Mouse (Mus musculus) kidney, postnatal 10 days (tissue): ENCODE results near the gene Mpv17l2.

ENCODE experiments used
- DNase-seq: peaks from one replicate; pipeline ENCODE4 v3.0.0; 2021; ENCODE audit warnings: mixed read lengths

Gene Mpv17l2

GRCm38 (mm10) chr8:70760775-70761406 lies at the start of gene Mpv17l2:
Mpv17l2 (minus strand) TSS chr8:70760946.
- peak; percentile 96 for DNase-seq

DNA sequence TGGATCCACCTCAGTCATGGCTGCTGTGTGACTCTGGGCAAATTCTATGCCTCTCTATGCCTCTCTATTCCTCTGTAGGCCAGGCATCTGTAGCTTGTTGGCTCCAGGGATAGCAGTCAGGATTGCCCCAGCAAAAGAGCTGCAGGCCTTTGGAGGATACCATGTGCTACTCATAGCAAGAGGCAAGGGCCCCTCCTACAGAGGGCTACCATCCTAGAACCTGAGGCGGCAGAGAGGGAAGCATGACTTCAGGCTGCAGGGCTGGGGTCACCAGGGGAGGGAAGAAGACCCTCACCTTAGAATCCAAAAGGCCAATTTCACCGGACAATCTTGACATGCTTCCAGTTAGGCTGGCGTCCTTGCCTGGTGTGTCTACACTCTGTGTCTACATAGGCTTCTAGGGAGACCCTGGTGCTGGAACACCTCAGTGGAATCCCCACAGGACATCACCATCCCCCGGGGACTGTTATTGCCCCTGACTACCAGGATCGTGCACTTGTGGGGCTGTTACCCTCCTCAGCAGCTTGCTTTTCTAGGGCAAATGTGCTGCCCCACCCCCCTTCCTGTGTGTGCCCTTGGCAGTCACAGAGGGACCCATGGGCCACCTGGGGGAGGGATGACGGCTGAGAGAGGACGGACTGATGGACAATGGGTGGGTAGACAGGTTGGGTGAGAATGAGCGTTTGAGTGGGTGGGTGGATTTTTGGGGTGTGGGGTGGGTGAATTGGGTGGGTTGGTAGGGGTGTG lies 48.4 kb upstream of the Mpv17l2 start:
- DNase-seq: no peak

GRCm38 (mm10) chr8:70808239-70808638 lies 47.5 kb upstream of the Mpv17l2 start, which contains the start of gene Il12rb1:
Il12rb1 (plus strand) TSS chr8:70808449.
- DNase-seq: no peak

GRCm38 (mm10) chr8:70807304-70807703 lies 46.6 kb upstream of the Mpv17l2 start:
- no peak for DNase-seq

GRCm38 (mm10) chr8:70806541-70806940 lies 45.8 kb upstream of the Mpv17l2 start:
- DNase-seq: no peak

- DNase-seq: peak; percentile 94
Measured at GRCm38 (mm10) chr8:70804481-70805206, 43.9 kb upstream of the Mpv17l2 start, which contains the start of gene Mast3. Mast3 (minus strand) TSS chr8:70805054.

GRCm38 (mm10) chr8:70803761-70804480 lies 43.2 kb upstream of the Mpv17l2 start:
- peak; percentile 59 for DNase-seq

- DNase-seq: no peak
Measured at GRCm38 (mm10) chr8:70802786-70803510, 42.2 kb upstream of the Mpv17l2 start.

GRCm38 (mm10) chr8:70801830-70802229 lies 41.1 kb upstream of the Mpv17l2 start:
- DNase-seq: no peak

- no peak for DNase-seq
Measured at GRCm38 (mm10) chr8:70801156-70801555, 40.4 kb upstream of the Mpv17l2 start.

DNA sequence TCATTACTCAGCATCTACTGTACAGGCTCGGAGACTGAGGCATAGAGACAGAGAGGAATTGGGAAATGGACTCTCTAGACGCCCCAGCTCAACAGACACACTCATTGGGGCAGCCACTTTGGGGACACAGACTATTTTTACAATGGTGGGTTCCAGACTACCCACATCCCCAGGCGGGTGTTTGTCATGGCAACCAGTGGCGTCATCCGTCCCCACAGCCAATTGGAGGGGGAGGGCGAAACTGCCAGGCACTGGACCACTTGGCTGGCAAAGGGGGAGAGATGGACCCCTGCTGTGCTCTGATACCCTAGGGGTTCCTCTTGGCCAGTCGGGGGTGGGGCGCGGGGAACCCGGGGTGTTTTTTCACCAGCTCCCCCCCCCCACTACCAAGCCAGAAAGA lies 39.9 kb upstream of the Mpv17l2 start:
- DNase-seq: no peak

DNA sequence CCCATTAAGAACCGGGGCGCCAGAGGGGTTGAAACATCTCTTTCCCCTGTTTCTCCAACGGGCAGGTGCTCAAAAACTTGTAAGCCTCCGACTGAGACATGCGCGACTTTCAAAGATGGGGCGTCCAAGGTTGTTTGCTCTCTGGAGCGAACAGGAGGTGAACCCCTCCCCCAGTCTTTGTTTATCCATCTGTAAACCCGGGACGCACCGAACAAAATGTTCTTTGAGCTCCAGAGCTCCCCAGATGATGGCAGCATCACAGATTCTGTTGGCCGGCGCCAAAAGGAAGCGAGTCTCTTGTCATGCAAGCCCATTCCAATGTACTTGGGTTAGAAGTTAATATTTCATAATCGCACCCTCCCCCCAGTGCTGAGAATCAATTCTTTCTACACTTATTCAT lies 37.5 kb upstream of the Mpv17l2 start:
- DNase-seq: peak; percentile 32

- peak; percentile 94 for DNase-seq
Measured at GRCm38 (mm10) chr8:70797081-70798070, 36.6 kb upstream of the Mpv17l2 start.

DNA sequence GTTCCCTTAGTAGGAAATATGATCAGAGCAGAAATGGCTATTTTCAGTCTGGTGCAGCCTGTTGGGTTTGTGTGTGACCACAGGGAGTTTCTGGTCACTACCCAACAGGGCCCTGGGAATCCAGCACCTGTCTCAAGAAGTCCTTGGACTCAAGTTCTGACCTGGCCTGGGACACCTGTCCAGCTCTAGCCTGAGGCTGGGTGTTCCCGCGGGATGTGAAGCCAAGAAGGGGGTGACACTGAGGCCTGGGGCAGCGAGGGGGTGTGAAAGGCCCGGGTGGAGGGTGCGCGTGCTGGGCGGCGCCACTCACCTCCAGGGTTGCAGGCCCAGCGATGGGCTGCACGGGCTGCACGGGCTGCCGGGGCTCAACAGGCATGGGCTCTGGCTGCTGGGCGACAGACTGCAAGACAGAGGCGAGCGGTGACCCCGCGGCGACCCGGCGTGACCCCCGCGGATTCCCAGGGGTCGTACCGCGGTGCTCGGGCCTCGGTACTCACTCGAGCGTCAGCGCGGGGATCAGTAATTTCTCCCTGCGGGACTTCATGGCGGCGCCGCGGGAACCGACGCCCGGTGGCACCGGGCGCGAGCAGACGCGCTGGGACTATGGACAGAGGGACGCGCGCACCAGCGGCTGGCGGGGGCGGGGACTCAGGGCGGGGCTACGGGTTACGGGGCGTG lies 35.8 kb upstream of the Mpv17l2 start:
- DNase-seq: no peak

DNA sequence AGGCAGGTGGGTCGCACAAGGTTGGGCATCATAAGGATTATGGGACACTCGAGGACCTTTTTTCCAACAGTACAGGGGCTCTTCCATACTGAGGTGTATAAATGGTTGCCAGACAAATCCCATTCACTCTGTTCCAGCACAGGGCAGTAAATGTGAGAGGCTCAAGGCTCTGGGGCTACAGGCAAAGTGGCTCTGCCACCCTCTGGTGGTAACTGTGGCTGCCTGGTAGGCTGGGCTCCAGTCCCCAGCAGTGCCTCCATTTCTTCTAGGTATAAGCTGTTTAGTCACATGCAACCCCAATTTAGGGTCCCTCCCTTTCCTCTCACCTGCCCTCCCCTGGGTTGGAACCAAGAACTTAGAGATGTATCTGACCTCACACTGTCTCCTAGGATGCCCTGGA lies 34.6 kb upstream of the Mpv17l2 start:
- no peak for DNase-seq

DNA sequence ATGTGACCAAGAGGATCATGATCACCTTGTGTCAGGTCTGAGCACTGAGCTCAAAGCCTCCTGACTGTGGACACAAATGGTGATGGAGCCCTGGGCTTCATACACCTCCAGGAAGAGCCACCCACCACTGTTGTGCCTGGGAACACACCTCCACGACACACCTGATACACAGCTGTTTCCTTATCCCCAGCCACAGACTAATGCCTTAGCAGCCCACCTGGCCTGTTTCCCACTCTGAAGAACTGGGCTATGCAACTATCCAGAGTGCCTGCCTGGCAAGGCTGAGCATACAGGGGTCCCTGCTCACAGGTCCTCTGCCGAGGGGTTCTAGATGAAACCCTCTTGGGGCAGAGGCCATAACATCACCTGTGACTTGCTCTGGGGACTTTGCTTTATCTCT lies 33.5 kb upstream of the Mpv17l2 start:
- no peak for DNase-seq

DNA sequence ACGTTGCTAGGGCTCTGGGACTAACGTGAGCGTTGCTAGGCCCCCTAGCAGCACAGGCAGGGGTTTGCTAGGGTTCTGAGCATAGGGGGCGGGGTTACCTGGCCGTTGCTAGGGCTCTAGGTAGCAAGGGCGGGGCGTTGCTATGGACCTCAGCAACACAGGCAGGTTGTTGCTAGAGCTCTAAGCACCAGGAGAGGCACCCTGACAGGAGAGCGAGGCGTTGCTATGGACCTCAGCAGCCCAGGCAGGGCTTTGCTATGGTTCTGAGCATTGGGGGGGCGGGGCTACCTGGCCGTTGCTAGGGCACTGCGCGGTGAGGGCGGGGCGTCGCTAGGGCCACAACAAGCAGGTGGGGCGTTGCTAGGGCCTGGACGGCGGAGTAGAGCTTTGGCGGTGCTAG lies 32.0 kb upstream of the Mpv17l2 start:
- peak; percentile 91 for DNase-seq

DNA sequence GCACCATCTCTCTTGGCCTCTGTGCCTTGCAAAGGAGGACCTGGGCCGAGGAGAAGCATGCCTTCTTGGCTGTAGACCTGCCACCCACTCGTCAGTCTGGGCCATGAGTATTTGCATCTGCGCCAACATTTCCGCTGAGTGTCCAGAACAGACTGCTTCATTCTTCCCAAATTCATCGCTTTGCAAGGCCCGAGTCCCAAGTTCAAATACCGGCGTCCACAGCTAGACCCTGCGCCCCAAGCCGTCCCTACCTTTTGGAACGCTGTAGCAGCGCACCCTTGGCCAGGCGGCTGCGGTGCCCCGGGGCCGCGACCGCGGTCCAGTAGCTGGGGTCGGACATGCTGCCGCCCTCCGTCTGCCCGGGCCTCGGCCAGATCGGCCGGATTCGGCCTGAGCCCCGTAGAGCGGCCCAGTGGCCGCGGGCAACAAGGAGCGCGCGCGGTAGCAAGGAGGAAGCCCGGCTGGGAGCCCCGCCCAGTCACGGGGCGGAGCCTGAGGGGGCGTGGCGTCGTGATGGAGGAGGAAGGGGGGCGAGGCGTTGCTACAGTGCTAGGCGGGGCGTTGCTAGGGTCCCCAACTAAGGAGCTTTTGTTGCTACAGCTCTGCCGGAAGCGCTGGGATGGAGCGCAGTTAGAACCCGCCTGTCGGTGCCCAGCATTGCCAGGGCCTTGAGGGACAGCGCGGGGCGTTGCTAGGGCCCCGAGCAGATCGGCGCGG lies 31.4 kb upstream of the Mpv17l2 start:
- peak; percentile 99 for DNase-seq

DNA sequence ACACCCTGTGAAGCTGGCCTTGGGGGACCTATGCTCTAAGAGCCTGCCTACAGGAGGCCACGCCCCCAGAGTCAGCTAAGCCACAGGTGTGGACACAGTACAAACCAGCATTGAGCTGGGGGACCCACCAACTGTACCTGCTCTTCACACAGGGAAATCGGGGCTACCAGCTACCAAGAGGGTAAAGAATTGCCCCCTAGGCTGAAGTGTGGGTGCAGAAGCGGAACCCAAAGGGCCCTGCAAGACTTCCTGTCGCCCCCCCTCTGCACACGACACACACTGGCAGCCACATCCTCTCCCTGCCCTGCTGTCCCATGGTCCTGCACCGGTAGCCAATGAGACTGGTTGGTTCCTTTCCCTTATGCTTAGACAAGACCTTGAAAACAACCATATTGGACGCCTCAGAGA lies 30.6 kb upstream of the Mpv17l2 start:
- peak; percentile 66 for DNase-seq

DNA sequence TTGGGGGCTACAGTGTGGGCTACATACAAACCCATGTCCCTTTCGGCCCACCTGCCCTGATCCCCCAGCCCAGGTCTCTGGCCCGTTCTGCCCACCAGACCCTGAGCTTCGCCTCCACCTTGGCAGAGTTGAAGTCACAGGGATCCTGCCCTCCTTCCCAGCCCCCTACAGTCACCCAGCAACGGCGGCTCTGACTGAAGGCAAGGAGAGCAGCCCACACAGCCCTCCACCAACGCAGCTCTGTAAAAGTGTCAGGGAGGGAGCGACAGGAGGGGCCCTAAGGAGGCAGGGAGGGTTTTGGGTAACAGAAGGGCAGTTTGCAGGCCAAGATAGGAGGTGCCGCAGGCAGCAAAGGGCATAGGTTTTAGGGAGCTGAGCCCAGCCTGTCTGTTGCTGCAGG lies 30.1 kb upstream of the Mpv17l2 start:
- peak; percentile 27 for DNase-seq
